Mouse (Mus musculus) limb, embryonic 10.5 days (tissue): ENCODE results near the gene Slc22a18. TPM values are rescaled to one million over a fixed set of nuclear protein-coding genes. Genes with fewer than 3 reads are reported as not detected.

Source experiments
- DNase-seq: peaks from one replicate; pipeline ENCODE4 v3.0.0-alpha.2; 2017; ENCODE audit warnings: low spot score
- H3K27ac ChIP-seq: fragments of 300-500 bp; sonication (generic); 2 replicates; pipeline ENCODE4 v1.5.1; 2016; ENCODE audit warnings: mild to moderate bottlenecking
- H3K27me3 ChIP-seq: fragments of 300-500 bp; sonication (generic); 2 replicates; pipeline ENCODE4 v1.6.1; 2016; ENCODE audit warnings: low read depth, mild to moderate bottlenecking; ENCODE audit not compliant: poor library complexity, severe bottlenecking
- H3K36me3 ChIP-seq: fragments of 300-500 bp; sonication (generic); 2 replicates; pipeline ENCODE4 v1.6.1; 2016; ENCODE audit warnings: mild to moderate bottlenecking, moderate library complexity
- H3K4me1 ChIP-seq: fragments of 300-500 bp; sonication (generic); 2 replicates; pipeline ENCODE4 v1.6.1; 2016
- H3K4me3 ChIP-seq: fragments of 300-500 bp; sonication (generic); 2 replicates; pipeline ENCODE4 v1.5.1; 2016; ENCODE audit warnings: mild to moderate bottlenecking, moderate library complexity
- H3K9me3 ChIP-seq: fragments of 300-500 bp; sonication (generic); replicated peaks from 2 replicates; pipeline ENCODE4 v1.6.1; 2016; ENCODE audit warnings: mild to moderate bottlenecking
- whole genome bisulfite sequencing: fragments of 180-500 bp; shearing (Covaris S2); methylation state at CpG from one replicate; pipeline ENCODE4 v1.1.7; 2016; 5-methylcytosine and 5-hydroxymethylcytosine counted together
- polyA plus RNA-seq: library from polyadenylated mRNA; unstranded; fragments of >200 nt; fragmentation: Nextera tagmentation; extraction: Ambion mirVana; gene quantifications from 2 replicates; pipeline ENCODE4 v1.2.1, GENCODE M21; 2016

The Slc22a18 gene
- polyA plus RNA-seq, result 0.25 and 0.53 TPM in 2 replicates

- no peak for DNase-seq
- Histone ChIP-seq H3K27ac (no peak within 1 kb of the TSS), H3K4me3 (no peak within 1 kb of the TSS), H3K27me3 (peaks cover 13% of the 10 kb centered on the region), H3K36me3 (no peaks in the 10 kb centered on the region), H3K9me3 (no peaks in the 10 kb centered on the region), H3K4me1 (peaks cover 22% of the 10 kb centered on the region)
- 53% methylated on average over 4 of the region's 4 CpGs for WGBS
These were observed at the start of gene Slc22a18 for GRCm38 (mm10) chr7:143473347-143474101. Slc22a18 (plus strand) TSS chr7:143473736.

DNA sequence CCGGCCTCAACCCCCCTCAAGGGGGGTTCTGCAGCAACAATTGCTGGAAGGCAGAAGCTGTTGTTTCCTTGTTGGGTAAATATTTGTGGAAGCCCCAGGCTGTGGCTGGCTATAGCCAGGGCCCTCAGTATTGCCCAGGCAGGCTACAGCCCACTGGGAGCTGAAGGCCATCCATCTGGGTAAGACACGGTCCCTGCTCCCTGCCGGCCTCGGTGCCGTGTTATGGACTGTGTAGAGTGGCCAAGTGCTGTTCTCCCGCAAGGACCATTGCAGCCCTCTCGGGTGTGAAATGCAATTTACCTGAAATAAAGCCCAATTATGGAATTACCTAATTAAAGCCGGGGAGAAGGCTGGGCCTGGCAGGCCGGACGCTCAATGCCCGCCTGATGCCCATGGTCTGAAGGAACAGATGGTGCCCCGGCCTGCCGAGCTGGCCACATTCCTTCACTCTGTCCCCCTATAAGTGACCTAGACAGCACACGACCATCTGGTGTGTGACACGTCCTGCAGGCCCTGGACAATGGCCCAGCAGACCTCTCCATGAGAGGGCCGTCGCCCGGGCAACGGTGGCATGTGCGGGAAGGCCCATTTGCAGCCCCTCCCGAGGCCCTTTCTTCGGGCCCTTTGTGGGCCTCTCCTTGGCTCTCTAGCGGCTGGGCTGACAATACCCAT, 45.3 kb upstream of the Slc22a18 start:
- no peak for DNase-seq
- no peak overlapping the region for H3K4me3 ChIP-seq

DNA sequence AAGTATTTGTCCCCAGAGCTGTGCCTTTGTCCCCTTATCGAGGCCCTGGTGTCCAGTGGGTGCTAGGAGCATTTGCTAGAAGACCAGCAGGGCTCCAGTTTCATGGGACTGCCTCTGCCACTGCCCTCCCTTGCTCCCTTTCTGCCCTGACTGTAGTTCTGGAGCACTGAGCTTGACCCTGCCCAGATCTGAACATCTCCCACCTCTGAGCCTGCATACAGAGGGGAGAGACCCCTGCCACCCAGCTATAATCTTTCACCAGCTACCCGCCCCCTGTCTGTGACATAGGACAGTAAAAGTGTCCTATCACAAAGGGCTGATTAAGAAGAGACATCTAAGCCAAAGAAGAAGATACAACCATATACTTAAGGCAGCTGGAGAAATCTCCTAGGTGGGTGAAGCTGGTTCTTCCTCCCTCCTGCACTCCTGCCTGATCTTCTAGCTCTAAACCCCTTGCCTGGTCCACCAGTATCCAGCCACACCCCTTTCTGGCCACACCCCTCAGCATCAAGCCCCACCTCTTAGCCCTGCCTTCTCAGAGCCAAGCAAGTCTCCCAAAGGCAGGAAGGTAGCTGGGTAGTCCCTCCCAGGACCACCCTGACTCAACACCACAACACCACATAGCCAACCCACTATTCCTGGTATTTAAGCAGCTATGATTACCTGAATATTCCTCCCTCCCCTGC, 44.6 kb upstream of the Slc22a18 start:
- Histone ChIP-seq H3K9me3 (no peaks in the 10 kb centered on the region), H3K4me1 (peaks cover 25% of the 10 kb centered on the region), H3K27ac (peak overlapping the region; percentile 65), H3K27me3 (peaks cover 11% of the 10 kb centered on the region), H3K4me3 (no peak overlapping the region), H3K36me3 (no peaks in the 10 kb centered on the region)
- WGBS, result 66% methylated on average over 2 of the region's 2 CpGs
- DNase-seq, result no peak

More for the DNA sequence above, 45.3 kb upstream of the Slc22a18 start:
- H3K4me1 ChIP-seq, result peaks cover 22% of the 10 kb centered on the region
- no peaks in the 10 kb centered on the region for H3K9me3 ChIP-seq
- H3K27me3 ChIP-seq, result peaks cover 4% of the 10 kb centered on the region; the same call in 1 of the 2 replicates
- no peaks in the 10 kb centered on the region for H3K36me3 ChIP-seq
- WGBS, result 68% methylated on average over 23 of the region's 23 CpGs
- peak overlapping the region; percentile 65 for H3K27ac ChIP-seq

DNA sequence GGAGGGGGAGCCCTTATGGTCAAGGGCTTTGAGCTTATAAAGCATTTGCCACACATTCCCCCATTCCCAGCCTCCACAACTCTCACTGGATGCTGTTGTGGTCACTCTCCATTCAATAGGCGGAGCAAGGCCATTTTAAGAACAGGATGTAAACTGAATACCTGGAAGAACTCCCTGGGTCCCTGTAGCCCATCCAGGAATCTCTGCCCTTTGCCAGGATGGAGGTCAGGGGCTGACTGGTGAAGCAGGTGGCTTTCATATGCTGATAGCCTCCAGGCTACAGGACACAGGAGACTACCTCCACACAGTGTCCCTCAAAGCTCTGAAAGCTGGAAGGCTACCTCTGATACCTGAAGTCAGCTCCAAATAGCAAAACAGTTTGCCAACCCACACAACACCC, 40.9 kb upstream of the Slc22a18 start:
- H3K27ac ChIP-seq, result no peak overlapping the region
- peaks cover 30% of the 10 kb centered on the region for H3K4me1 ChIP-seq
- no peak for DNase-seq
- WGBS, result 71% methylated on average over 1 of the region's 1 CpGs
- no peaks in the 10 kb centered on the region for H3K36me3 ChIP-seq
- peaks cover 33% of the 10 kb centered on the region for H3K27me3 ChIP-seq
- no peak overlapping the region for H3K4me3 ChIP-seq
- H3K9me3 ChIP-seq, result no peaks in the 10 kb centered on the region

DNA sequence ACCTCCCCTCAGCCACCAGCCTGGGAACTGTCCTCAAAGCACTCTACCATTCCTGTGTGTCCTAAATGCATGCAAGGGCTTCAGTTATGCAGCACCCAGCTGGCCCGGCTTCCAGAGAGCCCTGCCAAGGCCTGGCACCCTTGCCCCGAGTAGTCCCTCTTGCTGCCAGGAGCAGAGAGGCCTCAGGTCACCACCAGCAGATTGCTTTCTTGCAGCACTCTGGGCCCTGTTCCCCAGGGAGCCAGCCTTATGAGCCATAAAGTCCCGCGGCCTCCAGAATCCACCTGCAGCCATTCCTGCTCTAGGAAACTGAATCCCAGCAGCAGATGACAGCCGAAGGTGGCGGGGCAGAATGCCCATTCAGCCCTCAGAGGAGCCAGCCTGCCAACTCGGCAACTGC, 40.2 kb upstream of the Slc22a18 start:
- peaks cover 30% of the 10 kb centered on the region for H3K4me1 ChIP-seq
- H3K27me3 ChIP-seq, result peaks cover 34% of the 10 kb centered on the region
- 65% methylated on average over 7 of the region's 7 CpGs for WGBS
- H3K36me3 ChIP-seq, result no peaks in the 10 kb centered on the region
- H3K9me3 ChIP-seq, result no peaks in the 10 kb centered on the region
- H3K4me3 ChIP-seq, result no peak overlapping the region
- H3K27ac ChIP-seq, result no peak overlapping the region
- DNase-seq, result no peak

- H3K9me3 ChIP-seq, result no peaks in the 10 kb centered on the region
- no peak for DNase-seq
- 15% methylated on average over 18 of the region's 18 CpGs for WGBS
These were observed 36.2 kb upstream of the Slc22a18 start for GRCm38 (mm10) chr7:143437231-143437893.

GRCm38 (mm10) chr7:143437894-143438581, 35.5 kb upstream of the Slc22a18 start:
- H3K4me1 ChIP-seq, result peaks cover 30% of the 10 kb centered on the region
- under 1% methylated on average over 57 of the region's 63 CpGs for WGBS
- peak; percentile 81 for DNase-seq
- peak overlapping the region; percentile 62 for H3K4me3 ChIP-seq
- peaks cover 75% of the 10 kb centered on the region for H3K27me3 ChIP-seq
- no peaks in the 10 kb centered on the region for H3K9me3 ChIP-seq
- H3K36me3 ChIP-seq, result no peaks in the 10 kb centered on the region
- H3K27ac ChIP-seq, result peak overlapping the region; percentile 99

More at GRCm38 (mm10) chr7:143437231-143437893, 36.2 kb upstream of the Slc22a18 start:
- H3K4me1 ChIP-seq, result peaks cover 33% of the 10 kb centered on the region
- H3K36me3 ChIP-seq, result no peaks in the 10 kb centered on the region
- H3K27me3 ChIP-seq, result peaks cover 70% of the 10 kb centered on the region
- H3K4me3 ChIP-seq, result peak overlapping the region; percentile 62
- H3K27ac ChIP-seq, result peak overlapping the region; percentile 99

- no peaks in the 10 kb centered on the region for H3K36me3 ChIP-seq
- H3K4me1 ChIP-seq, result peaks cover 24% of the 10 kb centered on the region
- peaks cover 75% of the 10 kb centered on the region for H3K27me3 ChIP-seq
- DNase-seq, result no peak
- peak overlapping the region; percentile 62 for H3K4me3 ChIP-seq
- H3K9me3 ChIP-seq, result no peaks in the 10 kb centered on the region
- WGBS, result 62% methylated on average over 1 of the region's 1 CpGs
- H3K27ac ChIP-seq, result no peak overlapping the region
These were observed 34.6 kb upstream of the Slc22a18 start for GRCm38 (mm10) chr7:143438965-143439364.

DNA sequence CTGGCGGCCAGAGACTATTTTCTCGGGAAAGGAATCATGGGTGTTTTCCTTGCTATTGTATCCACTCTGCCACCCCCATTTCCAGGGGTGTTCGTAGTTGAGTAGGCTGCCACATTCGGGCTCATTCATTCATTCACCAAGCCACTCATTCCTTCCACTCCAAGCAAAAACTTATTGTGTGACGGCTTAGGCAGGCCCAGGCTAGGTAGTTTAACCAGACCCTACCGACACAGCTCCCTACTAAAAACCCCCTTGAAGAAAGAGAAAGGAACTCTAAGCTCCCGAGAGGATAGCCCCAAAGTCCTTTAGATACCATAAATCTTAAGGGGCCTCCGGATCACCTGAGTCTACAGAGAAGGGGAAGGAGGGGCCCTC, 29.0 kb upstream of the Slc22a18 start:
- Histone ChIP-seq H3K27me3 (peaks cover 95% of the 10 kb centered on the region), H3K36me3 (no peaks in the 10 kb centered on the region), H3K4me3 (0 out of 2 replicates have a peak overlapping the region, but pooled peaks have one; percentile 54), H3K27ac (peak overlapping the region; percentile 85), H3K9me3 (no peaks in the 10 kb centered on the region), H3K4me1 (peaks cover 28% of the 10 kb centered on the region)
- no peak for DNase-seq
- WGBS, result 32% methylated on average over 8 of the region's 8 CpGs

DNA sequence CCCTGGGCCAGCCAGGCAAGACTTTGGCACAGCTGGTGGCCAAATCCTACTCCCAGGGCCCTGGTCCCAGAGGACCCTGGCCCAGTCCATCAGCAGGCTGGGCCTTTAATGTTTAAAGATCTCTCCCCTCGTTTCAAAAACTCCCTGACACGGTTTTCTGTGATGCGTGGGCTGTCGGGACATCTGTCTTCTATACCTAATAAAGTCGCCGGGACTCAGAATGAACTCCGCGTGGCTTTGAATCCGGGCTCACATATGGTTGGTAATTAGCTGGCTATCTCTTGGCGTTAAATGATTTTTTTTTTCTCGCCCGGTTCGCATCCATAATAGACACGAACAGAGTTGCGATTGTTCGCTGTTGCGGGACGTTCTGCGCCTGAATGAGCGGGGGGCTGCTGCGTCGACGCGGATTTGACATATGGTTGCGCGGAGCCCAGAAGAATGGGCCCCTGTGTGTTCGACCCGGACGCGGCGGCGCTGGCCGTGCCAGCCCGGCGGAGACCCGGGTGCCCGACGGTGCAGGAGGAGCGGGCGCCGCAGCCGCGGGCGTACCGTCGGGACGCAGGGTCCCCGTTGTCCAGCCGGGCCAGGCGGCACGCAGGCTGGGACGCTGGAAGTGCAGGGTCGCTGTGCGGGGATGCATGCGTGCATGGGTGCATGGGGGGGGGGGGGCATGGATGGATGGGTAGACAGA, 28.4 kb upstream of the Slc22a18 start:
- DNase-seq, result peak; percentile 59
- H3K27me3 ChIP-seq, result peaks cover 89% of the 10 kb centered on the region
- WGBS, result 5% methylated on average over 55 of the region's 55 CpGs

DNA sequence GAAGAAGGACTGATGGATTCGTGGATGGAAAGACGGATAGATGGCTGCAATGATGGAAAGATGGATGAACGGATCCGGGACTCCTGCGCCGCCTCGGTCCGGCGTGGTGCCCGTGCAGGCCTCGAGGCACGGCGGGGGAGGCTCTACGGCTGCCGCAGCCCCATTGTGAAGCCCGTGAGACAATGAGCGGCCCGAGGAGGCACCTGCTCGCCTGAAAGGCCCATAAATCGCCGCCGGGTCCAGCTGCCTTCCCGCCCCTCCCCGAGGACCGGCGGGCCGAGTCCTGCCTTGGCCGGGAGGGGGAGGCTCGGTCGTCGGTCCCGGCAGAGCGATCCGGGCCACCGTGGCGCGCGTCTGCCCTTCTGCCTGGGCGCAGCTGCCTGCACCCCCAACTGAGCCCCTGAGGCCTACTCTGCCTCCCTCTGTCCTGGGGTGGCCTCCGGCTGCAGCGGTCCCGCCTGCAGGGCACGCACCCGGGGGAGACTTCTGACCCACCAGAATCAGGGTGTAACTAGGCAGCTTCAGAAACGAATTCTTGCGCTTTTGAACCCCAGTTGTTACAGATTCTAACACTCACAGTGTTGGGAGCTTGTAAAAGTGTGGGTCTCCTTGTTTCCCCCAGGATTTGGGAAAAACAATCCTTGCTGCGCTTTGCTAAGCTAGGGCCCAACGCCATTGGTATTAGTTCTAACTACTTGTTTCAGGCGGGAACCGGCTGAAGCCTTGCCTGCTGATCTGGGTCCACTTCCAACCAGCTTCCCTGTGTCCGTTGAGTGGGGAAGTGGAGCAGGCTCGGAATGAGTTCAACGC, 27.7 kb upstream of the Slc22a18 start:
- H3K27me3 ChIP-seq, result peaks cover 82% of the 10 kb centered on the region
- peak overlapping the region; percentile 54 for H3K4me3 ChIP-seq
- peak overlapping the region; percentile 85 for H3K27ac ChIP-seq
- no peaks in the 10 kb centered on the region for H3K36me3 ChIP-seq
- peak; percentile 64 for DNase-seq
- peaks cover 27% of the 10 kb centered on the region for H3K4me1 ChIP-seq
- 4% methylated on average over 53 of the region's 53 CpGs for WGBS
- no peaks in the 10 kb centered on the region for H3K9me3 ChIP-seq

More for the DNA sequence above, 28.4 kb upstream of the Slc22a18 start:
- H3K9me3 ChIP-seq, result no peaks in the 10 kb centered on the region
- peak overlapping the region; percentile 85 for H3K27ac ChIP-seq
- H3K4me1 ChIP-seq, result peaks cover 27% of the 10 kb centered on the region
- peak overlapping the region; percentile 54 for H3K4me3 ChIP-seq
- no peaks in the 10 kb centered on the region for H3K36me3 ChIP-seq
